Mouse (Mus musculus) T-cell, adult 2 months (primary cell): ENCODE measurements around the gene 9530077C05Rik.

ENCODE experiments used
- DNase-seq: peaks from one replicate; pipeline ENCODE4 v3.0.0; 2022; ENCODE audit warnings: low spot score

9530077C05Rik gene

GRCm38 (mm10) chr9:22457142-22457835 lies 46.0 kb downstream of the 9530077C05Rik start:
- no peak for DNase-seq

- no peak for DNase-seq
Observed at GRCm38 (mm10) chr9:22461946-22462345, 50.6 kb downstream of the 9530077C05Rik start.

DNA sequence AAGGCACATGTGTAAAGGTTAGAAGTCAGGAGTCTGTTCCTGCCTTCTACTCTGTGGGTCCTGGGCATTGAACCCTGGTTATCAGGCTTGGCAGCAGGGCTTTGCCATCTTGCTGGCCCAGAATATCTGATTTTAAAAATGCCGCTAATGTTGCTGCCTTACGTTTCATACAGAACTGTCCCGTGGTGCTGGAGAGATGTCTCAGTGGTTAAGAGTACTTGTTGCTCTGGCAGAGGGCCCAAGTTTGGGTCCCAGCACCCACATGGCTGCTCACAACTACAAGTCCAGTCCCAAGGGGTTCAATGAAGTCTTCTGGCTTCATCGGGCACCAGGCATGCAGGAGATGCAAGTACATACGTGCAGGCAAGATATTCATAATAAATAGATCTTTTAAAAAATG lies 54.9 kb downstream of the 9530077C05Rik start:
- no peak for DNase-seq

- DNase-seq, result peak; percentile 66
Observed at GRCm38 (mm10) chr9:22467371-22468169, 56.3 kb downstream of the 9530077C05Rik start.

DNA sequence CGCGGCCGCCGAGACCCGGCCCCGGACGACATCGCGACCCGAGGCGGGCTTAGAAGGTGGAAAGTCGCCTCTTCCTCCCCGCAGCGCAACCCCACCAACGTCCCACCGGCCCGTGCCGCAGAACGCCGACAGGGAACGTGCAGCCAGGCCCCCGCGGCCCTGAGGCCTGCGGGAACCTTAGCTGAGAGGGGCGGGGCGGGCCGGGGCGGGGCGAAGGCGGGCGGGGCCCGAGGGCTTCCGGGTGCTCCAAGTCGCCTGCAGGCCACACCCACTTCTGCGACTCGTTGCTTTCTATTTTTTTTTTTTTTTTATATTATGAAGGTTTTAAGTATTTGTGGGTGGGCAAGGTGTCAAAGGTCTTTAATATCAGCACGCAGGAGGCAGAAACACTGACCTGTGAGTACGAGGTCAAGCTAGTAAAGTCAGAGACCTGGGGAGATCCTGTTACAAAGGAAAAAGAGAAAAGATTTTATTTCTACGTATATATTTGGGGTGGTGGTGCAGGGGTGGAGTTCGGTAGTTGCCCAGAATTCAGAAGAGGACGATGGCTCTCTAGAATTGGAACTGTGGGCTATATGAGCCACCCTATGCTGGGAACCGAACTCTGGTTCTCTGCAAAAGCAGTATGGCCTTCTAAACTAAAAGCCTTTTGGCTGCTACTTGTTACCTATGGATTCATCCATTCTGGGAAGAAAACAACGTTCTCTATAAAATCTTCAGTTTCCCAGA lies 57.0 kb downstream of the 9530077C05Rik start:
- peak; percentile 67 for DNase-seq

DNA sequence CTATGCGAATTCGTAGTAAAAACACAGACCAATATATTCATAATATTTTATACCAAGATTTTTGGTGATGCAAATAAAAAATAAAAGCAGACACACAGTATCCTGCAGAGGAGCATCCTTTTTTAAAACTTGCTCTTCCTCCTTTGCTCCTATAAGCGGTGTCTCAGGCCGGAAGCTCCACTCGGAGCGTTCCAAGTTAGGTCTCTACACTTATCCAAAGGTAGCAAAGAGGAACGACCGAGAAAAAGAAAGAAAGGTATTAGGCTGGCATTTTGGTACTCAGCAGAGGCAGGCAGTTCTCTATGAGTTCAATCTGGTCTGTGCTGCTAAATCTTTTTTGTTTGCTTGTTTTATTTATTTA lies 57.6 kb downstream of the 9530077C05Rik start:
- no peak for DNase-seq

DNA sequence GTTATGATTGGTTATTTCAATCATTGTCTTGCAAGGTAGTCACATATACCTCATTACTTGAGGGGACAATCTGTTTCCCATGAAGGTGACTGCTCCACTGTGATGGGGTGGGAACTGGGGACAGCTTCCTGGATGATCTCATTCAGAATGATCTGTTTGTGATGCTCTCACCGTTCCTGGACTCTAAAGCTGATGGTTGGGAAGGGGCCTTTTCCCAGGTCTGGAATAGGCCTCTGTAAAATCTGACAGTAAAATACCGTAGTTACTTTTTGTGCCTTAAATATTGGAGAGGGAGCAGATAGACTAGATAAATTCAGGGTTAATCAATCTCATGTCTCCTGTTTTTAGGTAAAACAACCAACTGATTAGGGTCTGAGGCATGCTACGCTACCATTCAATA lies 58.3 kb downstream of the 9530077C05Rik start, which contains the start of gene Rp9:
TSS of gene Rp9 (minus strand) at position 101 of the 400 bp plus-strand sequence.
- no peak for DNase-seq

GRCm38 (mm10) chr9:22475424-22475868 lies 64.1 kb downstream of the 9530077C05Rik start, which contains the start of gene Bbs9:
Bbs9 (plus strand) TSS chr9:22475715.
- peak; percentile 97 for DNase-seq

GRCm38 (mm10) chr9:22476265-22476664 lies 65.0 kb downstream of the 9530077C05Rik start:
- peak; percentile 12 for DNase-seq

DNA sequence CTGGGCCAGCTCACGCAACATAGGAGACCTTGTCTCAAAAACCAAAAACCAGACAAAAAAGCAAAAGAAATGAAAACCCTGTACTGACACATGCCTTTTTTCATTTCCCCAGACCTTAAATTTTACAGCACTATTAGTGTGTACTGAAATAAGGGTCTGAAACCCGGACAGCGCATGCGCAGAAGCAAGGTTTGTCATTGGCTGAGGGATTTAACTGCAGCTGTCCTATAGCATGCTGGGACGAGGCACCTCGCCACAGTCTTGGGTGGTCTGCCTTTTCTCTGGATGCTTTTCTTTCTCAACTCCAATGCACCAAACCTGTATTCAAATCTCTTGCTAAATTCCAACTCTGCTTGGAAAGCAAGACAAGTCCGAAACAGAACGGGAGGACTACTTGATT lies 67.6 kb downstream of the 9530077C05Rik start:
- DNase-seq, result no peak

- DNase-seq, result no peak
Observed at GRCm38 (mm10) chr9:22483866-22484561, 72.7 kb downstream of the 9530077C05Rik start.

GRCm38 (mm10) chr9:22484562-22485308 lies 73.4 kb downstream of the 9530077C05Rik start:
- no peak for DNase-seq

DNA sequence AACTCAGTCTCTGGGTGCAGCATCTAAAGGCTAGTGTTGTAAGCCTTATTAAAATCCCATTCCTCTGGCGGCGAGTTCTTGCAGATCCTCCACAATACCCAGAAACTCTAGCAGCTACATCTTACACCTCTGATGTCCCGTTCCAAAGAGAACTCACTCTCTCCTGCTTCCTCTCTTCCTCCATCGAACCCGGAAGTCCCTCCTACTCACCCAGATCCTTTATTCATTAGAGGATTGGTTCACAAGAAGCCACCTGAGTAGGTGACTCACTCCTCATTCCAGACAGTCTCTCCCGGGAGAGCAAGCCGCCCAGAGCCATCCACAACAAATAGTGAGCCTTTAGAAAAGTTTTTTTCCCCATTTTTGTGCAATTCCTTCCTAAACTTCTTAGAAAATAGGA lies 74.9 kb downstream of the 9530077C05Rik start:
- no peak for DNase-seq

DNA sequence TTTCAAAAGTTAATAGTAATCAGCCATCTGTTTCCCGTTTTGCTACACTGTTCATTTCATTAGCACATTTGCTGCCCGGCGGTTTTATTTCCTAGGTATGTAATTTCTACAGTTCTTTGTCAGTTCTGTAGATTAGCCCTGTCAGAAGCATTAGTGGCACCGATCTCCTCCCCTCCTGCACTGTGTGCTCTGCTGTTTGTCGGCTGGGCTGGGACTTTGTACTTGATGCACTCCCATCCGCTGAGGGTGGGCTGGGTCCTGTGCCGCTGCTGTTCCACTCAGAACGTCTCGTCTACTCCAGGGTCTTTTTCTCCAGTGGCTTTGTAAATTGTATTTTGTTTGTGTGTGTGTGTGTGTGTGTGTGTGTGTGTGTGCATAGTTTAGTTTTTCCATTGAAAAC lies 77.7 kb downstream of the 9530077C05Rik start:
- DNase-seq, result no peak
